In the genomic region with DNA sequence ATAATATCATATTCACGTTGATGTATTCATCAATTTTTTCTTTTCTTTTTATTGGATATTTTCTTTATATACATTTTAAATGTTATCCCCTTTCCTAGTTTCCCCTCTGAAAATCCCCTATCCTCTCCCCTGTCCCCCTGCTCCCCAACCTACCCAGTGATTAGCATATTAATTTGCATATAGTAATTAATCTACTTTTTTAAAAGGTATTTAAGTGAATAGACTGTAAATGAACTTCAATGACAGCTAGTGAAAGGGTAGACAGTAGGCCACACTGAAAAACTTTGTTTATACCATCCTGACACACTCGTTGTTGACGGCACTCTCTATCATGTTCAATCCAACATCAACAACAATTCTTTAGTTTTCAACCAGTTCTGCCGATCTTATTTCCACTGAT, we compare ENCODE assay signal across 18 mouse cellular contexts.
"Had no signal": no experiment of that assay in that cellular context is flagged by ENCODE, and none has a peak within 500 bp of the region (broad histone marks: within the 10 kb centered on the region; RNA-seq: fewer than 3 reads in every experiment).

No protein-coding gene starts in this region.

- H3K4me1 ChIP-seq: midbrain, embryonic 10.5 days; midbrain, embryonic 12.5 days; neural tube, embryonic 13.5 days; neural tube, embryonic 15.5 days had no signal

- H3K9me3 ChIP-seq: midbrain, embryonic 10.5 days; midbrain, embryonic 12.5 days; neural tube, embryonic 13.5 days; neural tube, embryonic 15.5 days had no signal

- H3K4me3 ChIP-seq: midbrain, embryonic 10.5 days; midbrain, embryonic 12.5 days; myocyte; neural tube, embryonic 13.5 days; neural tube, embryonic 15.5 days had no signal

- H3K36me3 ChIP-seq: midbrain, embryonic 10.5 days; midbrain, embryonic 12.5 days; neural tube, embryonic 13.5 days; neural tube, embryonic 15.5 days had no signal

- H3K27me3 ChIP-seq: midbrain, embryonic 12.5 days; neural tube, embryonic 13.5 days; neural tube, embryonic 15.5 days had no signal

- H3K27ac ChIP-seq: midbrain, embryonic 10.5 days; midbrain, embryonic 12.5 days; neural tube, embryonic 13.5 days; neural tube, embryonic 15.5 days had no signal

- H3K4me2 ChIP-seq: lung, embryonic 14.5 days; midbrain, embryonic 12.5 days; neural tube, embryonic 13.5 days; neural tube, embryonic 15.5 days had no signal

- DNase-seq: lung, embryonic 14.5 days; lung, postnatal 10 days; lung, postnatal 4 days; midbrain, embryonic 14.5 days; retina, postnatal 1 day; right cerebral cortex, adult 18-20 months; right cerebral cortex, postnatal 25 days; right cerebral cortex, postnatal 4 days; spleen, adult 18-20 months; thymus, adult 18-20 months; thymus, postnatal 14 days; thymus, postnatal 36 days had no signal

- ATAC-seq: midbrain, embryonic 16.5 days had no signal

- H3K9ac ChIP-seq: lung, embryonic 14.5 days; midbrain, embryonic 12.5 days; neural tube, embryonic 13.5 days; neural tube, embryonic 15.5 days had no signal
